Mouse (Mus musculus) thymus, adult 2 months (tissue): Measurements from ENCODE around the gene Zfr2.

Experiments used
- CTCF ChIP-seq: fragments of 200-500 bp; IDR thresholded peaks from 2 replicates; pipeline ENCODE4 v1.5.1; 2012; ENCODE audit warnings: mild to moderate bottlenecking, control low read depth, low read length, moderate library complexity, borderline replicate concordance; ENCODE audit not compliant: control insufficient read depth, poor library complexity, insufficient read depth; ENCODE audit errors: extremely low read depth
- POLR2A ChIP-seq: fragments of 200-500 bp; IDR thresholded peaks from 2 replicates; pipeline ENCODE4 v1.6.1; 2012; ENCODE audit warnings: mild to moderate bottlenecking, low read length, control low read depth, moderate library complexity; ENCODE audit not compliant: control insufficient read depth, poor library complexity, insufficient read depth; ENCODE audit errors: extremely low read depth

- TF ChIP-seq CTCF = no peak
- peak; percentile 33; the same call in 1 of the 2 replicates for TF ChIP-seq POLR2A
These were observed at the start of gene Zfr2 for GRCm38 (mm10) chr10:81232580-81233225.
